Mouse (Mus musculus): ENCODE measurements at regions not wholly inside any gene's neighbourhood (a gene's known extent, or its start where the extent isn't known, plus 50 kb on each side); places are given as distances from the start of the nearest gene placed in this dataset.
A peak's percentile ranks its signal among the peaks of the same experiment; 100 is the strongest.
"Not testable (repeated sequence)": the region's sequence is repeated elsewhere in the genome, so short reads cannot be mapped to it uniquely, and the experiment has no call there.

GRCm38 (mm10) chr10:8121895-8122294 is 165.9 kb upstream of the Tab2 start:
- Histone ChIP-seq H3K4me3 (ENCODE audit: low read depth, low read length) (no peak overlapping the region), H3K27ac (replicated peaks; ENCODE audit: low read depth, low read length) (no peak overlapping the region), H3K4me2 (ENCODE audit: low read depth, low read length) (no peak overlapping the region), H3K9ac (ENCODE audit: low read depth, low read length) (no peak overlapping the region), H3K36me3 (ENCODE audit: control insufficient read depth, insufficient read depth, low read length) (no peaks in the 10 kb centered on the region), H3K27me3 (replicated peaks; ENCODE audit: control insufficient read depth, insufficient read depth, low read length) (no peaks in the 10 kb centered on the region), H3K9me3 (ENCODE audit: control insufficient read depth, low read length) (no peaks in the 10 kb centered on the region), H3K4me1 (ENCODE audit: control insufficient read depth, insufficient read depth, low read length) (no peaks in the 10 kb centered on the region)
- DNase-seq (ENCODE audit: low spot score), result no peak
- no peak for ATAC-seq (ENCODE audit: low read depth)
- WGBS, result 47% methylated on average over 4 of the region's 4 CpGs

- no peak overlapping the region for H3K4me3 ChIP-seq (ENCODE audit: low read depth, low read length)
- no peaks in the 10 kb centered on the region for H3K36me3 ChIP-seq (ENCODE audit: control insufficient read depth, insufficient read depth, low read length)
- H3K27me3 ChIP-seq (replicated peaks; ENCODE audit: control insufficient read depth, insufficient read depth, low read length), result no peaks in the 10 kb centered on the region
- H3K27ac ChIP-seq (replicated peaks; ENCODE audit: low read depth, low read length), result no peak overlapping the region
- H3K4me2 ChIP-seq (ENCODE audit: low read depth, low read length), result no peak overlapping the region
- H3K4me1 ChIP-seq (ENCODE audit: control insufficient read depth, insufficient read depth, low read length), result no peaks in the 10 kb centered on the region
- 76% methylated on average over 8 of the region's 8 CpGs for WGBS
- ATAC-seq (ENCODE audit: low read depth) (no peak), DNase-seq (ENCODE audit: low spot score) (no peak)
- no peak overlapping the region for H3K9ac ChIP-seq (ENCODE audit: low read depth, low read length)
- H3K9me3 ChIP-seq (ENCODE audit: control insufficient read depth, low read length), result no peaks in the 10 kb centered on the region
Observed at GRCm38 (mm10) chr10:8116821-8117220, 160.8 kb upstream of the Tab2 start.

- not testable (repeated sequence) for H3K27me3 ChIP-seq (replicated peaks; ENCODE audit: control insufficient read depth, insufficient read depth, low read length); ATAC-seq (ENCODE audit: low read depth); DNase-seq (ENCODE audit: low spot score); H3K9ac ChIP-seq (ENCODE audit: low read depth, low read length); H3K36me3 ChIP-seq (ENCODE audit: control insufficient read depth, insufficient read depth, low read length); H3K27ac ChIP-seq (replicated peaks; ENCODE audit: low read depth, low read length); H3K4me2 ChIP-seq (ENCODE audit: low read depth, low read length); H3K4me1 ChIP-seq (ENCODE audit: control insufficient read depth, insufficient read depth, low read length); H3K4me3 ChIP-seq (ENCODE audit: low read depth, low read length); H3K9me3 ChIP-seq (ENCODE audit: control insufficient read depth, low read length)
- 64% methylated on average over 5 of the region's 5 CpGs for WGBS
Observed at GRCm38 (mm10) chr10:8114932-8115331, 158.9 kb upstream of the Tab2 start.

GRCm38 (mm10) chr10:8114530-8114929 is 158.5 kb upstream of the Tab2 start:
- WGBS, result 59% methylated on average over 3 of the region's 3 CpGs
- Histone ChIP-seq H3K4me2 (ENCODE audit: low read depth, low read length) (no peak overlapping the region), H3K9ac (ENCODE audit: low read depth, low read length) (no peak overlapping the region), H3K9me3 (ENCODE audit: control insufficient read depth, low read length) (no peaks in the 10 kb centered on the region), H3K27me3 (replicated peaks; ENCODE audit: control insufficient read depth, insufficient read depth, low read length) (no peaks in the 10 kb centered on the region), H3K36me3 (ENCODE audit: control insufficient read depth, insufficient read depth, low read length) (no peaks in the 10 kb centered on the region), H3K4me3 (ENCODE audit: low read depth, low read length) (no peak overlapping the region), H3K27ac (replicated peaks; ENCODE audit: low read depth, low read length) (no peak overlapping the region), H3K4me1 (ENCODE audit: control insufficient read depth, insufficient read depth, low read length) (no peaks in the 10 kb centered on the region)
- ATAC-seq (ENCODE audit: low read depth), result no peak
- DNase-seq (ENCODE audit: low spot score), result no peak

- Histone ChIP-seq H3K4me1 (ENCODE audit: control insufficient read depth, insufficient read depth, low read length) (no peaks in the 10 kb centered on the region), H3K4me2 (ENCODE audit: low read depth, low read length) (no peak overlapping the region), H3K9me3 (ENCODE audit: control insufficient read depth, low read length) (peaks cover 14% of the 10 kb centered on the region), H3K36me3 (ENCODE audit: control insufficient read depth, insufficient read depth, low read length) (no peaks in the 10 kb centered on the region), H3K4me3 (ENCODE audit: low read depth, low read length) (no peak overlapping the region), H3K27ac (replicated peaks; ENCODE audit: low read depth, low read length) (no peak overlapping the region), H3K27me3 (replicated peaks; ENCODE audit: control insufficient read depth, insufficient read depth, low read length) (no peaks in the 10 kb centered on the region), H3K9ac (ENCODE audit: low read depth, low read length) (no peak overlapping the region)
- DNase-seq (ENCODE audit: low spot score), result no peak
- WGBS, result 85% methylated on average over 6 of the region's 6 CpGs
- ATAC-seq (ENCODE audit: low read depth), result no peak
Observed at GRCm38 (mm10) chr10:8100489-8100888, 144.5 kb upstream of the Tab2 start.

GRCm38 (mm10) chr10:8095924-8096323 is 139.9 kb upstream of the Tab2 start:
- no peak for DNase-seq (ENCODE audit: low spot score)
- WGBS, result 11% methylated on average over 2 of the region's 2 CpGs
- H3K27ac ChIP-seq (replicated peaks; ENCODE audit: low read depth, low read length), result no peak overlapping the region
- no peaks in the 10 kb centered on the region for H3K27me3 ChIP-seq (replicated peaks; ENCODE audit: control insufficient read depth, insufficient read depth, low read length)
- peaks cover 10% of the 10 kb centered on the region; the same call in 1 of the 2 replicates for H3K4me1 ChIP-seq (ENCODE audit: control insufficient read depth, insufficient read depth, low read length)
- no peak overlapping the region for H3K4me2 ChIP-seq (ENCODE audit: low read depth, low read length)
- H3K36me3 ChIP-seq (ENCODE audit: control insufficient read depth, insufficient read depth, low read length), result no peaks in the 10 kb centered on the region
- ATAC-seq (ENCODE audit: low read depth), result no peak
- H3K4me3 ChIP-seq (ENCODE audit: low read depth, low read length), result no peak overlapping the region
- no peak overlapping the region for H3K9ac ChIP-seq (ENCODE audit: low read depth, low read length)
- H3K9me3 ChIP-seq (ENCODE audit: control insufficient read depth, low read length), result peaks cover 6% of the 10 kb centered on the region; the same call in 1 of the 2 replicates

GRCm38 (mm10) chr10:8095206-8095605 is 139.2 kb upstream of the Tab2 start:
- H3K9ac ChIP-seq (ENCODE audit: low read depth, low read length), result no peak overlapping the region
- WGBS, result 72% methylated on average over 3 of the region's 3 CpGs
- no peak overlapping the region for H3K4me3 ChIP-seq (ENCODE audit: low read depth, low read length)
- H3K27ac ChIP-seq (replicated peaks; ENCODE audit: low read depth, low read length), result no peak overlapping the region
- H3K27me3 ChIP-seq (replicated peaks; ENCODE audit: control insufficient read depth, insufficient read depth, low read length), result no peaks in the 10 kb centered on the region
- DNase-seq (ENCODE audit: low spot score) (no peak), ATAC-seq (ENCODE audit: low read depth) (no peak)
- H3K4me2 ChIP-seq (ENCODE audit: low read depth, low read length), result no peak overlapping the region
- no peaks in the 10 kb centered on the region for H3K36me3 ChIP-seq (ENCODE audit: control insufficient read depth, insufficient read depth, low read length)
- H3K9me3 ChIP-seq (ENCODE audit: control insufficient read depth, low read length), result peaks cover 6% of the 10 kb centered on the region; the same call in 1 of the 2 replicates
- H3K4me1 ChIP-seq (ENCODE audit: control insufficient read depth, insufficient read depth, low read length), result peaks cover 10% of the 10 kb centered on the region; the same call in 1 of the 2 replicates

- Histone ChIP-seq H3K4me1 (ENCODE audit: control insufficient read depth, insufficient read depth, low read length) (peaks cover 10% of the 10 kb centered on the region; the same call in 1 of the 2 replicates), H3K36me3 (ENCODE audit: control insufficient read depth, insufficient read depth, low read length) (no peaks in the 10 kb centered on the region), H3K27ac (replicated peaks; ENCODE audit: low read depth, low read length) (peak overlapping the region; percentile 84), H3K9ac (ENCODE audit: low read depth, low read length) (0 out of 2 replicates have a peak overlapping the region, but pooled peaks have one; percentile 20), H3K9me3 (ENCODE audit: control insufficient read depth, low read length) (no peaks in the 10 kb centered on the region), H3K4me2 (ENCODE audit: low read depth, low read length) (peak overlapping the region; percentile 13; the same call in 1 of the 2 replicates), H3K27me3 (replicated peaks; ENCODE audit: control insufficient read depth, insufficient read depth, low read length) (no peaks in the 10 kb centered on the region), H3K4me3 (ENCODE audit: low read depth, low read length) (no peak overlapping the region)
- ATAC-seq (ENCODE audit: low read depth) (peak; percentile 88), DNase-seq (ENCODE audit: low spot score) (peak; percentile 83)
- WGBS, result 35% methylated on average over 8 of the region's 8 CpGs
Observed at GRCm38 (mm10) chr10:8091871-8092552, 136.0 kb upstream of the Tab2 start.

- 20% methylated on average over 9 of the region's 9 CpGs for WGBS
- DNase-seq (ENCODE audit: low spot score), result peak; percentile 59
Observed at GRCm38 (mm10) chr10:8089296-8089695, 133.3 kb upstream of the Tab2 start.

More at GRCm38 (mm10) chr10:8089296-8089695, 133.3 kb upstream of the Tab2 start:
- no peaks in the 10 kb centered on the region for H3K9me3 ChIP-seq (ENCODE audit: control insufficient read depth, low read length)
- no peak for ATAC-seq (ENCODE audit: low read depth)
- no peak overlapping the region for H3K4me2 ChIP-seq (ENCODE audit: low read depth, low read length)
- H3K27me3 ChIP-seq (replicated peaks; ENCODE audit: control insufficient read depth, insufficient read depth, low read length), result no peaks in the 10 kb centered on the region
- H3K9ac ChIP-seq (ENCODE audit: low read depth, low read length), result no peak overlapping the region
- no peaks in the 10 kb centered on the region for H3K36me3 ChIP-seq (ENCODE audit: control insufficient read depth, insufficient read depth, low read length)
- H3K4me1 ChIP-seq (ENCODE audit: control insufficient read depth, insufficient read depth, low read length), result peaks cover 10% of the 10 kb centered on the region; the same call in 1 of the 2 replicates
- no peak overlapping the region for H3K27ac ChIP-seq (replicated peaks; ENCODE audit: low read depth, low read length)
- H3K4me3 ChIP-seq (ENCODE audit: low read depth, low read length), result no peak overlapping the region

Measured in embryonic facial prominence, embryonic 14.5 days (tissue).